Mouse (Mus musculus): ENCODE data around the gene Ddx46.
"Not testable (repeated sequence)": the region's sequence is repeated elsewhere in the genome, so short reads cannot be mapped to it uniquely, and the experiment has no call there.

Gene Ddx46

GRCm38 (mm10) chr13:55636185-55636983 lies 1.6 kb downstream of the Ddx46 start:
- DNase-seq (ENCODE audit: low read depth, low spot score): no peak

GRCm38 (mm10) chr13:55640480-55640879 lies 5.7 kb downstream of the Ddx46 start:
- DNase-seq (ENCODE audit: low read depth, low spot score): peak; percentile 36

DNA sequence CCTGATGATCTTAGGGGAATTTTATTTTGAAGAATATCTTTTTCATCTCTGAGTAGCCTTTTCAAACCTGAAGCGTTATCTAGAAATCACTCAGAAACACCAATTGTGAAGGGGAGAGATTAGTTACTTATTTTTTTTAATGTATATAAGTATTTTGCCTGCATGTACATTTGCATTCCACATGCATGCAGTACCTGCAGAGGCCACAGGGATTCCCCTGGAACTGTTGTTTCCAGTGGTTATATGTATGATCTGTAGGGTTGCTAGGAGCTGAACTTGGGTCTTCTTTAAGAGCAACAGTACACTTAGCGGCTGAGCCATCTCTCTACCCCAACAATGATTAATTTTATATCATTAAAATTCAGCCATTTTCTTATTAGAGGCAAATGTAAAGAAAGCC lies 9.7 kb downstream of the Ddx46 start:
- no peak for DNase-seq (ENCODE audit: low read depth, low spot score)

DNA sequence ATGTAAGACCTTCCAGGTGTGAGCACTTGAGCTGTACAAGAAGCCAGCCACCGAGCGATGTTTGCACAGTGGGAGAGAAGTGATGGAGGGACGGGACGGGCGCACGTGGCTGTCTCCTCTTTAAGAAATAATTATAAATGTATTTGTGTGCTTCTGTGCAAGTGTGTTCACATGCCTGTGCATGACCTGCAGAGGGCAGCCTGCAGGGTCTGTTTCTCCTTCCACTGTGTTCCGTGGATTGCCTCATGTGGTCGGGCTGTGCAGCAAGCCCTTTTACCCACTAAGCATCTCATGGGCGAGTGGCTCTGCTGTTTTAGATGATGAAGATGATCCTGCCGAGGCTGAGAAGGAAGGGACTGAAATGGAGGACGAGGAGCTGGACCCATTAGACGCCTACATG lies 15.3 kb downstream of the Ddx46 start:
- no peak for DNase-seq (ENCODE audit: low read depth, low spot score)

DNA sequence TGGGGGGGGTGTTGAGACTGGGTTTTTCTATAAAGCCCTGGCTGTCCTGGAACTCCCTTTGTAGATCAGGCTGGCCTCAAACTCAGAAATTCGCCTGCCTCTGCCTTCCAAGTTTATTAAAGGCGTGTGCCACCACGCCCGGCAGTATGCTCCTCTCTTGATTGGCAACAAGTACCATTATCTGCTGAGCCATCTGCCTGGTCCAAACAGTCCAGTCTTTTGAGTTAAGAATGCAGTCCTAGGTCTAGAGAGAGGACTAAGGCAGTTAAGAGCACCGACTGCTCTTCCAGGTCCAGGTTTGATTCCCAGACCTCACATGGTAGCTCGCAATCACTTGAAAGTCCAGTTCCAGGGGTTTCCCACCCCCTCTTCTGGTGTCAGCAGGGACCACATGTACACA lies 16.2 kb downstream of the Ddx46 start:
- DNase-seq (ENCODE audit: low read depth, low spot score): no peak

- no peak for DNase-seq (ENCODE audit: low read depth, low spot score)
Observed at GRCm38 (mm10) chr13:55668550-55668949, 33.7 kb downstream of the Ddx46 start.

DNA sequence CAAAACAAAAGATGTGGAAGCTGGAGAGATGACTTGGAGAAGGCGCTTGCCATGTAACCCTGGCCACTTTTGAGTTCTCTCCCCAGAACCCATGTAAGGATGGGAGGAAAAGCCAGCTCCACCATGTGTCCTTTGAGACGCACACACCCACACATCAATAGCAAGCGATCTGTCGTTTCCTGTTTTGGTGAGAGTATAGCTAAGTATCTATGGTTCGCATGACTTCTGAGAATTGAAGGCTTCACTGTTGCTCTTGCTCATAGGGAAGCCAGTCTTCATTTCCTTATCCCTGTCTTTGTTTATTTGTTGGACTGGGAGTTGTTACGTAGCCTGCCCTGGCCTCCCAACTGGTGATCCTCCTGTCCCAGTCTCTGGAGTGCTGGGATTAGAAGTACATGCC lies 37.9 kb downstream of the Ddx46 start:
- no peak for DNase-seq (ENCODE audit: low read depth, low spot score)

GRCm38 (mm10) chr13:55677364-55677763 lies 42.5 kb downstream of the Ddx46 start:
- DNase-seq (ENCODE audit: low read depth, low spot score): no peak

- no peak for DNase-seq (ENCODE audit: low read depth, low spot score)
Observed at GRCm38 (mm10) chr13:55682201-55682600, 47.4 kb downstream of the Ddx46 start.

DNA sequence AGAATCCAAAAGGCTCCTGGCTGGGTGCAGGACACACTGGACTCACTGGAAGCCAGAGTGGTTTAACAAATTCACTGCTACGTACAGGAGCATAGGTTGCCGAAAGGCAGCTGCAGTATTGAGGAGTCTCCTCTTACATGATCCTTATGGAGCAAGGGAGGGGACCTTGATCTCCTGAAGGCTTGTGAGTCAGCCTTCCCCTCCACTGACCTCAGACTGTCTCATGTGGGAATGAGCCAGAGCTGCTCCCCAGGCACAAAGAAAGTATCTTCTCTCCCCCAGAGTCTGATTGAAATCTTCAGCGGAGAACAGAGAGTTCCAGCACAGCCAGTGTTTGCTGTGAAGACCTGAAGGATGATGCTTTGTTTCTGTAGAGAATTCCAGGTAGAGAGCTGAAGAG lies 48.8 kb downstream of the Ddx46 start:
- no peak for DNase-seq (ENCODE audit: low read depth, low spot score)

DNA sequence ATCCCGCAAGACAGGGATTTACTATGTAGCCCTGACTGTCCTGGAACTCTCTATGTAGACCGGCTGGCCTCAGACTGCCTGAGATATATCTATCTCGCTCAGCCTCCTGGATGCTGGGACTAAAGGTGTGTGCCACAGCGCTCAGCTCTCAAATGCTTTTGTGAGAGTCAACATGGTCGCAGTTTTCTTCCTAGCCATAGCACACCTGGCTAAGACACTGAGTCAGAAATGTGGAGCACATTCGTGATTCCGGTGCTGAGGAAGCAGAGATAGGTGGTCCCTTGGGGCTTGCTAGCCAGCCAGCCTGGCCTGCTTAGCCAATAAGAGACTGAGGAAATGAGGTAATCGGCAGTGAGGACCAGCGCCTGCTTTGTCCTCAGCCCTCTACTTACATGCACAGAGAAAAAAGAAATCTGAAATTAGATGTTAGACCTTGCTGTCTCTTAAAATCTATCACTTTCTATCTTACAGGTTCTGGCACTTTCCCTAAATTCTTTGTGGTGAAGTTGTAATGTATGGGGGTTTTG lies 51.3 kb downstream of the Ddx46 start:
- DNase-seq (ENCODE audit: low read depth, low spot score): no peak

GRCm38 (mm10) chr13:55687927-55688602 lies 53.2 kb downstream of the Ddx46 start:
- DNase-seq (ENCODE audit: low read depth, low spot score): no peak

DNA sequence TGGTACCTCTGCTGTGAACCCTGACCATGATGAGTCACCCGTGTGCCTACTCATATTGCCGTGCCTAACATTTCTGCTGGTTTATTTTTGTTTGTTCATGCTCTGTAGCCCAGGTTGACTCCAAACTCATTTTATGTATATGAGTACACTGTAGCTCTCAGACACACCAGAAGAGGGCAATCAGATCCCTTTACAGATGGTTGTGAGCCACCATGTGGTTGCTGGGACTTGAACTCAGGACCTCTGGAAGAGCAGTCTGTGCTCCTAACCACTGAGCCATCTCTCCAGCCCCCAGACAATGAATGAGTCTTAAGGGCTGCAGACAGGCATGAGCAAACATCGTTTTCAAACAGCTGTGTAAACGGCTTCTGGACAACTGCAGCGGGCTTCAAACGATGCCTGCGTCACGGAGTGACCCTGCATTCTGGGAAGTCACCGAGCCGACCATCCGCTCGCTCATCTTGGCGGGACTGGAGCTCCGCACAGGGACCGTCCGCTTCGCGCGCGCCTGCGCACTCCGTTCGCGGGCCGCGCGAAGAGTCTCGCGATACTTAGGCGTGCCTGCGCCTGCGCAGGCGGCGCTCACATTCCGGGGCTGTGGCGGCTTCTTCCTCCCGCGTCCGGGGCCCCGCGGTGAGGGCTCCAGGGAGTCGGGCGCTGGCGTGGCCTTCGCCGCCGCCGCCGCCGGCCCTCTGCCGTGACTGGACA lies 57.9 kb downstream of the Ddx46 start, which contains the start of gene B230219D22Rik:
TSS of gene B230219D22Rik (plus strand) at position 590 of the 708 bp plus-strand sequence.
- peak; percentile 84 for DNase-seq (ENCODE audit: low read depth, low spot score)

GRCm38 (mm10) chr13:55693243-55693721 lies 58.5 kb downstream of the Ddx46 start:
- DNase-seq (ENCODE audit: low read depth, low spot score): no peak

- no peak for DNase-seq (ENCODE audit: low read depth, low spot score)
Observed at GRCm38 (mm10) chr13:55694110-55694509, 59.3 kb downstream of the Ddx46 start.

- not testable (repeated sequence) for DNase-seq (ENCODE audit: low read depth, low spot score)
Observed at GRCm38 (mm10) chr13:55695989-55696388, 61.2 kb downstream of the Ddx46 start.

GRCm38 (mm10) chr13:55704301-55704700 lies 69.5 kb downstream of the Ddx46 start:
- no peak for DNase-seq (ENCODE audit: low read depth, low spot score)

- no peak for DNase-seq (ENCODE audit: low read depth, low spot score)
Observed at GRCm38 (mm10) chr13:55712846-55713245, 78.0 kb downstream of the Ddx46 start.

DNA sequence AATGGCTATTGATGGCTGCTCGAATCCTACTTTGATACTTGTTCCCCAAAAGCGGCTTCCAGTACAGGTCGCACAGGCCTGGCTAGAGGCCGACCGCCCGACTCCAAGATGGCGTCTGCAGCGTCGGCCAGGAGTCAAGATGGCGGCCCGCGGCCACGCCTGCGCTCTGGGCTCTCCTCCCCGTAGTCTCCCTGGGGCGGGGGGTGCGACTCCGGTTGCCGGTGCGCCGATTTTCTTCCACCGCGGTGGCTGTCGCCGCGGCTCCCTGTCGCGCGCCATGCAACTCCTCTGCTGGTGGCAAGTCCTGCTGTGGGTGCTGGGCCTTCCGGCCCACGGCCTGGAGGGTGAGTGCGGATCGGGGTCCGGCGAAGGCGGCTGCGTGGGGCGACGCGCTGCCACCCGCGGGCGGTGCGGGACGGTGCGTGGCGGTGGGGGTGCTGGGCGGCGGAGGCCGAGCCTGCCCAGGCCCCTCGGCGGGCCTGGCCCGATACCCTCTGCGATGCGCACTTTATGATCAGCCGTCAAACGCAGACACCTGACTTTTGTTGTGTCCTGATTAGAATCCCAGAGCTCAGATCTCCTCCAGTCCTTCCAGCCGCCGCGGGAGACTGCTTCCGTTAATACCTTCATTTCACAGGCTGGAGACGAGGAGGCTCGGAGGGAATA lies 79.8 kb downstream of the Ddx46 start, which contains the start of gene Txndc15:
TSS of gene Txndc15 (plus strand) at position 150 of the 666 bp plus-strand sequence.
- DNase-seq (ENCODE audit: low read depth, low spot score): peak; percentile 79

GRCm38 (mm10) chr13:55715167-55715512 lies 80.3 kb downstream of the Ddx46 start:
- no peak for DNase-seq (ENCODE audit: low read depth, low spot score)

DNA sequence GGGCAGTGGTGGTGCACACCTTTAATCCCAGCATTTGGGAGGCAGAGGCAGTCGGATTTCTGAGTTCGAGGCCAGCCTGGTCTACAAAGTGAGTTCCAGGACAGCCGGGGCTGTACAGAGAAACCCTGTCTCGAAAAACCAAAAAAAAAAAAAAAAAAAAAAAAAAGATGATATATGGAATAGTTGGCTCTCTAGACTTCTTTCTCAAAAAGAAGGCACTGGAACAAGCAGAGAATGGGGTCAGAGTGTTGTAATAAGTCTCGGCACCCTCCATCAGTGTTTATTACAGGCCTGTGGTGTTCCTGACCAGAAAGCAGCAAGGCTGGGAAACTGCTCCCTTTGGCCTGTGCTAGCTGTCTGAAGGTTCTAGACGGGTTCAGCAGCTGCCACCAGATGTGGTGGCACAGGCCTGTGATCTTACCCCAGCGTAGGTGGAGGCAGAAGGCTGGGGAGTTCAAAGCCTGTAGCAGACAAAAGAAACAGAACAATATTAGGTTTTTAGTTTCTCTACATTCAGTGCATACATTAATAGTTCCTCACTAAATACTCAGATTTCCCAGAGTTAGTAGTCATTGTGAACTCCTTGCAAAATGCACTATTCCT lies 81.2 kb downstream of the Ddx46 start:
- DNase-seq (ENCODE audit: low read depth, low spot score): no peak

All from retina, adult 2 months (tissue).